Mouse (Mus musculus) midbrain, embryonic 12.5 days (tissue): ENCODE data around the gene Siae. TPM values are rescaled to one million over a fixed set of nuclear protein-coding genes. Genes with fewer than 3 reads are reported as not detected.
A peak's percentile ranks its signal among the peaks of the same experiment; 100 is the strongest.

Experiments used
- ATAC-seq: fragments of 200-750 bp; cut with Nextera tagmentation; 2 replicates; pipeline ENCODE4 v1.8.0; 2017; ENCODE audit warnings: low read depth, moderate TSS enrichment, moderate library complexity; ENCODE audit not compliant: low FRiP score
- H3K27ac ChIP-seq: fragments of 300-500 bp; sonication (generic); replicated peaks from 2 replicates; pipeline ENCODE4 v1.5.1; 2016; ENCODE audit warnings: mild to moderate bottlenecking
- H3K27me3 ChIP-seq: fragments of 300-500 bp; sonication (generic); 2 replicates; pipeline ENCODE4 v1.6.1; 2016; ENCODE audit warnings: mild to moderate bottlenecking
- H3K36me3 ChIP-seq: fragments of 300-500 bp; sonication (generic); 2 replicates; pipeline ENCODE4 v1.6.1; 2016
- H3K4me1 ChIP-seq: fragments of 300-500 bp; sonication (generic); 2 replicates; pipeline ENCODE4 v1.6.1; 2016
- H3K4me2 ChIP-seq: fragments of 300-500 bp; sonication (generic); replicated peaks from 2 replicates; pipeline ENCODE4 v1.6.1; 2016; ENCODE audit warnings: mild to moderate bottlenecking, moderate library complexity
- H3K4me3 ChIP-seq: fragments of 300-500 bp; sonication (generic); 2 replicates; pipeline ENCODE4 v1.5.1; 2016; ENCODE audit warnings: mild to moderate bottlenecking
- H3K9ac ChIP-seq: fragments of 300-500 bp; sonication (generic); replicated peaks from 2 replicates; pipeline ENCODE4 v1.6.1; 2016; ENCODE audit warnings: mild to moderate bottlenecking, moderate library complexity
- H3K9me3 ChIP-seq: fragments of 300-500 bp; sonication (generic); 2 replicates; pipeline ENCODE4 v1.6.1; 2016; ENCODE audit warnings: mild to moderate bottlenecking
- WGBS: fragments of 180-500 bp; shearing (Covaris S2); methylation state at CpG from one replicate; pipeline ENCODE4 v1.1.7; 2016; 5-methylcytosine and 5-hydroxymethylcytosine counted together
- polyA plus RNA-seq: library from polyadenylated mRNA; unstranded; fragments of >200 nt; fragmentation: Nextera tagmentation; extraction: Ambion mirVana; gene quantifications from 2 replicates; pipeline ENCODE4 v1.2.1, GENCODE M21; 2016

Gene Siae
- polyA plus RNA-seq, 1 experiment from 2014 or later, result 6.8 TPM

- Histone ChIP-seq H3K27ac (no peak overlapping the region), H3K36me3 (no peaks in the 10 kb centered on the region), H3K27me3 (peaks cover 88% of the 10 kb centered on the region), H3K9ac (no peak overlapping the region), H3K4me2 (peak overlapping the region; percentile 54), H3K4me1 (peaks cover 16% of the 10 kb centered on the region), H3K4me3 (peak overlapping the region; percentile 32), H3K9me3 (no peaks in the 10 kb centered on the region)
- 24% methylated on average over 12 of the region's 12 CpGs for WGBS
- no peak for ATAC-seq
Observed at GRCm38 (mm10) chr9:37543869-37544440, 11.5 kb upstream of the Siae start.

GRCm38 (mm10) chr9:37544447-37545165, 10.9 kb upstream of the Siae start:
- H3K36me3 ChIP-seq, result no peaks in the 10 kb centered on the region
- peak; percentile 69 for ATAC-seq
- H3K27me3 ChIP-seq, result peaks cover 94% of the 10 kb centered on the region
- under 1% methylated on average over 29 of the region's 29 CpGs for WGBS
- no peak overlapping the region for H3K27ac ChIP-seq
- no peak overlapping the region for H3K9ac ChIP-seq
- peak overlapping the region; percentile 32 for H3K4me3 ChIP-seq
- H3K9me3 ChIP-seq, result no peaks in the 10 kb centered on the region
- H3K4me2 ChIP-seq, result peak overlapping the region; percentile 54
- H3K4me1 ChIP-seq, result peaks cover 16% of the 10 kb centered on the region

- Histone ChIP-seq H3K4me3 (peak overlapping the region; percentile 32), H3K36me3 (no peaks in the 10 kb centered on the region), H3K27ac (no peak overlapping the region), H3K4me1 (peaks cover 16% of the 10 kb centered on the region), H3K4me2 (peak overlapping the region; percentile 54), H3K9me3 (no peaks in the 10 kb centered on the region), H3K27me3 (peaks cover 94% of the 10 kb centered on the region), H3K9ac (no peak overlapping the region)
- 6% methylated on average over 13 of the region's 17 CpGs for WGBS
- peak; percentile 42 for ATAC-seq
Observed at GRCm38 (mm10) chr9:37545166-37545610, 10.3 kb upstream of the Siae start.

GRCm38 (mm10) chr9:37545847-37546452, 9.5 kb upstream of the Siae start:
- Histone ChIP-seq H3K9me3 (no peaks in the 10 kb centered on the region), H3K27ac (no peak overlapping the region), H3K4me3 (peak overlapping the region; percentile 17; the same call in 1 of the 2 replicates), H3K4me2 (peak overlapping the region; percentile 54; the same call in 1 of the 2 replicates), H3K27me3 (peaks cover 97% of the 10 kb centered on the region), H3K9ac (no peak overlapping the region), H3K36me3 (no peaks in the 10 kb centered on the region), H3K4me1 (peaks cover 16% of the 10 kb centered on the region)
- 6% methylated on average over 27 of the region's 27 CpGs for WGBS
- no peak for ATAC-seq

- ATAC-seq, result no peak
- H3K36me3 ChIP-seq, result no peaks in the 10 kb centered on the region
- H3K4me1 ChIP-seq, result peaks cover 19% of the 10 kb centered on the region
- no peak overlapping the region for H3K4me3 ChIP-seq
- peaks cover 97% of the 10 kb centered on the region for H3K27me3 ChIP-seq
- H3K9ac ChIP-seq, result no peak overlapping the region
- WGBS, result 69% methylated on average over 1 of the region's 1 CpGs
- no peak overlapping the region for H3K4me2 ChIP-seq
- no peaks in the 10 kb centered on the region for H3K9me3 ChIP-seq
- no peak overlapping the region for H3K27ac ChIP-seq
Observed at GRCm38 (mm10) chr9:37546889-37547288, 8.6 kb upstream of the Siae start.

GRCm38 (mm10) chr9:37550435-37550834, 5.1 kb upstream of the Siae start:
- no peak overlapping the region for H3K4me2 ChIP-seq
- peaks cover 27% of the 10 kb centered on the region for H3K4me1 ChIP-seq
- H3K9me3 ChIP-seq, result no peaks in the 10 kb centered on the region
- H3K36me3 ChIP-seq, result no peaks in the 10 kb centered on the region
- H3K27ac ChIP-seq, result no peak overlapping the region
- no peak overlapping the region for H3K4me3 ChIP-seq
- H3K9ac ChIP-seq, result no peak overlapping the region
- 51% methylated on average over 1 of the region's 1 CpGs for WGBS
- ATAC-seq, result no peak
- H3K27me3 ChIP-seq, result peaks cover 98% of the 10 kb centered on the region

- Histone ChIP-seq H3K9ac (peak overlapping the region; percentile 44; the same call in 1 of the 2 replicates), H3K9me3 (no peaks in the 10 kb centered on the region), H3K4me3 (peak overlapping the region; percentile 42), H3K4me1 (peaks cover 22% of the 10 kb centered on the region), H3K27me3 (peaks cover 92% of the 10 kb centered on the region), H3K27ac (no peak overlapping the region), H3K4me2 (peak overlapping the region; percentile 82), H3K36me3 (no peaks in the 10 kb centered on the region)
- no peak; the same call in 1 of the 2 replicates for ATAC-seq
- 2% methylated on average over 23 of the region's 23 CpGs for WGBS
Observed at GRCm38 (mm10) chr9:37551751-37552531, 3.6 kb upstream of the Siae start.

- Histone ChIP-seq H3K27me3 (peaks cover 85% of the 10 kb centered on the region), H3K4me3 (peak within 1 kb of the TSS; percentile 42), H3K4me2 (peak within 1 kb of the TSS; percentile 82), H3K9me3 (no peaks in the 10 kb centered on the region), H3K9ac (peak within 1 kb of the TSS; percentile 44; the same call in 1 of the 2 replicates), H3K4me1 (peaks cover 22% of the 10 kb centered on the region), H3K36me3 (no peaks in the 10 kb centered on the region), H3K27ac (no peak within 1 kb of the TSS)
- 5% methylated on average over 31 of the region's 31 CpGs for WGBS
- peak; percentile 93 for ATAC-seq
Observed at GRCm38 (mm10) chr9:37552536-37553293, 2.8 kb upstream of the Siae start, which contains the start of gene Nrgn. Gene Nrgn, minus strand, starts transcription at chr9:37552904.

- 94% methylated on average over 1 of the region's 1 CpGs for WGBS
- H3K36me3 ChIP-seq, result no peaks in the 10 kb centered on the region
- H3K27me3 ChIP-seq, result peaks cover 69% of the 10 kb centered on the region
- ATAC-seq, result no peak
- H3K9me3 ChIP-seq, result no peaks in the 10 kb centered on the region
- H3K4me2 ChIP-seq, result no peak overlapping the region
- no peak overlapping the region for H3K4me3 ChIP-seq
- no peak overlapping the region for H3K27ac ChIP-seq
- no peak overlapping the region for H3K9ac ChIP-seq
- peaks cover 22% of the 10 kb centered on the region for H3K4me1 ChIP-seq
Observed at GRCm38 (mm10) chr9:37554279-37554678, 1.2 kb upstream of the Siae start.

GRCm38 (mm10) chr9:37556366-37556765, 868 bp downstream of the Siae start:
- H3K36me3 ChIP-seq, result no peaks in the 10 kb centered on the region
- H3K27ac ChIP-seq, result no peak overlapping the region
- peaks cover 48% of the 10 kb centered on the region for H3K27me3 ChIP-seq
- no peak for ATAC-seq
- H3K9me3 ChIP-seq, result no peaks in the 10 kb centered on the region
- H3K9ac ChIP-seq, result no peak overlapping the region
- whole genome bisulfite sequencing, result 78% methylated on average over 3 of the region's 3 CpGs
- H3K4me3 ChIP-seq, result no peak overlapping the region
- peaks cover 22% of the 10 kb centered on the region for H3K4me1 ChIP-seq
- no peak overlapping the region for H3K4me2 ChIP-seq

GRCm38 (mm10) chr9:37560617-37561016, 5.1 kb downstream of the Siae start:
- Histone ChIP-seq H3K4me1 (no peaks in the 10 kb centered on the region), H3K9me3 (no peaks in the 10 kb centered on the region), H3K9ac (no peak overlapping the region), H3K36me3 (no peaks in the 10 kb centered on the region), H3K4me3 (no peak overlapping the region), H3K27me3 (peaks cover 6% of the 10 kb centered on the region), H3K27ac (no peak overlapping the region), H3K4me2 (no peak overlapping the region)
- ATAC-seq, result no peak
- WGBS, result 69% methylated on average over 2 of the region's 2 CpGs
